Mouse (Mus musculus) liver, adult (tissue): ENCODE data around the gene Apoa2.

ENCODE experiments used
- GATA4 ChIP-seq: IDR thresholded peaks from 2 replicates; pipeline ENCODE4 v1.6.1; 2014; ENCODE audit warnings: mild to moderate bottlenecking, low read length; ENCODE audit not compliant: insufficient replicate concordance

Gene Apoa2

GRCm38 (mm10) chr1:171224857-171225256, at the start of gene Apoa2:
Gene Apoa2, plus strand, starts transcription at chr1:171225054.
- no peak for TF ChIP-seq GATA4

GRCm38 (mm10) chr1:171179487-171180171, 45.2 kb upstream of the Apoa2 start:
- 0 out of 2 replicates have a peak, but pooled peaks have one; percentile 21 for TF ChIP-seq GATA4

GRCm38 (mm10) chr1:171183025-171183424, 41.8 kb upstream of the Apoa2 start:
- no peak for TF ChIP-seq GATA4

- no peak for TF ChIP-seq GATA4
These were observed 41.2 kb upstream of the Apoa2 start for GRCm38 (mm10) chr1:171183620-171184019.

- no peak for TF ChIP-seq GATA4
These were observed 40.5 kb upstream of the Apoa2 start for GRCm38 (mm10) chr1:171184314-171184713.

- no peak for TF ChIP-seq GATA4
These were observed 39.2 kb upstream of the Apoa2 start for GRCm38 (mm10) chr1:171185655-171186054.

GRCm38 (mm10) chr1:171187851-171188700, 36.8 kb upstream of the Apoa2 start:
- no peak for TF ChIP-seq GATA4

- no peak for TF ChIP-seq GATA4
These were observed 35.8 kb upstream of the Apoa2 start for GRCm38 (mm10) chr1:171189046-171189445.

GRCm38 (mm10) chr1:171189476-171190114, 35.3 kb upstream of the Apoa2 start:
- TF ChIP-seq GATA4: no peak

GRCm38 (mm10) chr1:171190832-171191231, 34.0 kb upstream of the Apoa2 start:
- no peak for TF ChIP-seq GATA4

- no peak for TF ChIP-seq GATA4
These were observed 32.6 kb upstream of the Apoa2 start for GRCm38 (mm10) chr1:171192283-171192682.

- no peak for TF ChIP-seq GATA4
These were observed 31.6 kb upstream of the Apoa2 start for GRCm38 (mm10) chr1:171193093-171193840.

- no peak for TF ChIP-seq GATA4
These were observed 30.7 kb upstream of the Apoa2 start for GRCm38 (mm10) chr1:171193911-171194830.
